Mouse (Mus musculus) heart, embryonic 14.5 days (tissue): ENCODE results near the gene Sptb. TPM values are rescaled to one million over a fixed set of nuclear protein-coding genes. Genes with fewer than 3 reads are reported as not detected.

Source experiments
- microRNA-seq: library from miRNA; unstranded; fragments of <30 nt; microRNA quantifications from one replicate; pipeline ENCODE4, GENCODE M21; 2016
- polyA plus RNA-seq: library from polyadenylated mRNA; unstranded; fragments of >200 nt; fragmentation: Nextera tagmentation; extraction: Ambion mirVana; gene quantifications from 2 replicates; pipeline ENCODE4 v1.2.1, GENCODE M21; 2014

Sptb gene
- polyA plus RNA-seq, 1 experiment from 2014 or later, result 7.4 TPM

Small RNA genes within 50 kb of the gene (microRNA-seq; reads per million reads assigned to microRNA genes)
- 1.1 reads per million for gene Mir5135

Other genes starting within 250 kb of the Sptb start
- 5.9 and 7.5 TPM in 2 replicates for gene Plekhg3, start 179.7 kb downstream of the Sptb start, polyA plus RNA-seq
- gene Churc1, start 55.0 kb upstream of the Sptb start, polyA plus RNA-seq, result 224 and 228 TPM in 2 replicates
- 24.5 and 27.4 TPM in 2 replicates for gene Fntb, start 55.0 kb upstream of the Sptb start, polyA plus RNA-seq
- not detected in 2 replicates for gene Gpx2, start 85.0 kb upstream of the Sptb start, polyA plus RNA-seq
- gene Rab15, start 112.4 kb upstream of the Sptb start, polyA plus RNA-seq, result 1.8 and 2.0 TPM in 2 replicates